Mouse (Mus musculus): ENCODE measurements around the gene Gm5155. TPM values are rescaled to one million over a fixed set of nuclear protein-coding genes. Genes with fewer than 3 reads are reported as not detected.
"Not testable (repeated sequence)": the region's sequence is repeated elsewhere in the genome, so short reads cannot be mapped to it uniquely, and the experiment has no call there.

Gm5155 gene
- polyA plus RNA-seq (2014; fragmentation: Nextera tagmentation; extraction: Ambion mirVana) = not detected in 2 replicates

DNA sequence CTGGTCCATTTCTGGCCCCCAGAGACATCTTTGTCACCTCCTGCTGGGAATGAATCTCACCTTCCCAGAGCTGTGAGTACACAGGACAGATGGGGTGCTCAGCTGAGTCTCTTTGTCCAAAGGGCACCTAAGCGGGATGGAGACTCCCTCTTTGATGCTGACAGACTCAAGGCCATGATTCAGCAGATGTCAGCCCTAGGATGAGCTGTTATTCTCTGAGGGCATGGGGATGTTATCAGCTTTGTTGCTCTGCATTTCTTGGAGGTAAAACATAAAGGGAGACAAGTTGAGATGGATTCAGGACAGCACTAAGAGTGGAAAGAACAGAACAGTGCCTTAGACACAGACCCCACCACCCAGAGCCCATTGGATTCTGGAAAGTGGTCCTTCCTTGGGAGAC is at the start of gene Gm5155:
TSS of gene Gm5155 (plus strand) at position 301 of the 400 bp plus-strand sequence.
- Histone ChIP-seq H3K9me3 (ENCODE audit: control insufficient read depth, low read length) (no peaks in the 10 kb centered on the region), H3K27ac (ENCODE audit: low read depth) (no peak within 1 kb of the TSS), H3K4me3 (ENCODE audit: low read depth, low read length) (no peak within 1 kb of the TSS), H3K4me1 (replicated peaks; ENCODE audit: control insufficient read depth, insufficient read depth, low read length) (no peaks in the 10 kb centered on the region), H3K27me3 (replicated peaks; ENCODE audit: control insufficient read depth, insufficient read depth, low read length) (no peaks in the 10 kb centered on the region), H3K36me3 (ENCODE audit: control insufficient read depth, insufficient read depth, low read length) (no peaks in the 10 kb centered on the region), H3K4me2 (ENCODE audit: low read length) (no peak within 1 kb of the TSS), H3K9ac (ENCODE audit: low read length) (no peak within 1 kb of the TSS)
- 73% methylated on average over 1 of the region's 1 CpGs for WGBS
- ATAC-seq (replicated peaks; ENCODE audit: low FRiP score, low TSS enrichment, low read depth) (no peak), DNase-seq (ENCODE audit: low spot score) (no peak)

DNA sequence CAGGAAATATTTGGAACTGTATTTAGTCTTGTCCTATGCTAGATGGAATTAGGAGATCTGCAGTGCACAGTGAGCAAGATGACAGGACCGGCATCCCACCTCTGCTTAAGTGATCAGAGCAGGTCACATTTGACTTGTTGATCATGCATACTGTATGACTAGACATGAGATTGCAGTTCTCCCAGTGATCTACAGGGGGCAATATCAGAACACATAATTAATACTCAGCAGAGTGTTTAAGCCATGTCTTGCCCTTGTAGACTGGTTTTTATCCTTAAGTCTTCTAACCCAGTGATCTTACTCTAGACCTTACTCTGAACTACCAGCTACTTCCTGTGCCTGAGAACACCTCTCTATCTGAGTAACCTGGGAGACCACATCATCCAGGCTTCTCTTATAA is 791 bp upstream of the Gm5155 start:
- Histone ChIP-seq H3K9ac (ENCODE audit: low read length) (no peak overlapping the region), H3K36me3 (ENCODE audit: control insufficient read depth, insufficient read depth, low read length) (no peaks in the 10 kb centered on the region), H3K4me3 (ENCODE audit: low read depth, low read length) (no peak overlapping the region), H3K4me1 (replicated peaks; ENCODE audit: control insufficient read depth, insufficient read depth, low read length) (no peaks in the 10 kb centered on the region), H3K27me3 (replicated peaks; ENCODE audit: control insufficient read depth, insufficient read depth, low read length) (no peaks in the 10 kb centered on the region), H3K9me3 (ENCODE audit: control insufficient read depth, low read length) (no peaks in the 10 kb centered on the region), H3K27ac (ENCODE audit: low read depth) (no peak overlapping the region), H3K4me2 (ENCODE audit: low read length) (no peak overlapping the region)
- 80% methylated on average over 1 of the region's 1 CpGs for WGBS
- DNase-seq (ENCODE audit: low spot score) (no peak), ATAC-seq (replicated peaks; ENCODE audit: low FRiP score, low TSS enrichment, low read depth) (no peak)

DNA sequence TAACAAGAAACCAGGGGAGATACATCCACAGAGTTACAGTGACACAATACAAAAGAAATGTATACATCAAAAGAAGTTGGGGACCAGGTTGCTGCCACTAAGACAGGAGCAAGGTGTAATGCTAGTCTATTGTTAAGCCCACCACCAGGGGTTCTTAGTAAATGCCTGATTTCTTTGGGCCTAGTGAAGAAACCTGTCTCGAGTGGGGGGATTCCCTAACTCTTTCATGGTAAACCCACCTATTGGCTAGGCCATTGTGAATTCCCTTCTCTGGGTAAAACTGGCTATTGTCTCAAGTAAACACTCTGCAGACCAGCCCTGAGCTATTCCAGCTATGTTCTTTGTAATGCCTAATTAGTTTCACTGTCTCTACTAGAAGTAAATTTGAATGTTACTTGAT is 23.8 kb downstream of the Gm5155 start:
- H3K4me1 ChIP-seq (replicated peaks; ENCODE audit: control insufficient read depth, insufficient read depth, low read length); H3K27me3 ChIP-seq (replicated peaks; ENCODE audit: control insufficient read depth, insufficient read depth, low read length); H3K36me3 ChIP-seq (ENCODE audit: control insufficient read depth, insufficient read depth, low read length); ATAC-seq (replicated peaks; ENCODE audit: low FRiP score, low TSS enrichment, low read depth); H3K27ac ChIP-seq (ENCODE audit: low read depth); H3K4me3 ChIP-seq (ENCODE audit: low read depth, low read length); H3K9ac ChIP-seq (ENCODE audit: low read length); H3K4me2 ChIP-seq (ENCODE audit: low read length); DNase-seq (ENCODE audit: low spot score); H3K9me3 ChIP-seq (ENCODE audit: control insufficient read depth, low read length): not testable (repeated sequence)
- 76% methylated on average over 1 of the region's 1 CpGs for WGBS

DNA sequence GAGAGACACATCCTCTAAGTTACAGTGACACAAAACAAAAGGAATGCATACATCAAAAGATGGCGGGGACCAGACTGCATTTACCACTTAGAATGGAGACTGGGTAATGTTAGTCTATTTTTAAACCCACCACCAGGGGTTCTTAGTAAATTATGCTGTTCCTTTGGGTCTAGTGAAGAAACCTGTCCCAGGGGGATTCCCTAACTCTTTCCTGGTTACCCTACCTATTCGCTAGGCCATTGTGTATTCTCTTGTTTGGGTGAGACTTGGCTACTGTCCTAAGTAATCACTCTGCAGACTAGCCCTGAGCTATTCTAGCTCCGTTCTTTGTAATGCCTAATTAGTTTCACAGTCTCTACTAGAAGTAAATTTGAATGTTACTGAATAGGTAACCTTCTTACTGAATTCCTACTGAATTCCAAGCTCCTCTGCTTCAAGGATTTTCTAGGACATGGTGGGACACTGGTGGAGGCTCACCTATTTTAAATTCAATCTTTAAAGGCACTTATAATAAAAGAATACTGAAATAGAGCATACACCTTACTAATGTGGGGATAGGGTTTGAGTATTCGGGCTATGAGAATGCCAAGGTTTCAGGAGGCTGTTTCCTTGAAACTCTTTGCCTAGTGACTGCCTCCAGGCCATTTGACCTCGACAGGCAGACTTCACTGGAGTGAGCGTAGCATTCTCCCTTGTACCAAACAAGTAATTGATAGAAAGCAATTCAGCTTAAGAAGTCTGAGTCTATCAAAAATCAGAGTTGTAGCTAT is 31.8 kb downstream of the Gm5155 start:
- no peak overlapping the region for H3K4me2 ChIP-seq (ENCODE audit: low read length)
- H3K36me3 ChIP-seq (ENCODE audit: control insufficient read depth, insufficient read depth, low read length) = no peaks in the 10 kb centered on the region
- no peaks in the 10 kb centered on the region for H3K27me3 ChIP-seq (replicated peaks; ENCODE audit: control insufficient read depth, insufficient read depth, low read length)
- no peak overlapping the region for H3K4me3 ChIP-seq (ENCODE audit: low read depth, low read length)
- H3K9ac ChIP-seq (ENCODE audit: low read length) = no peak overlapping the region
- DNase-seq (ENCODE audit: low spot score) = no peak
- H3K4me1 ChIP-seq (replicated peaks; ENCODE audit: control insufficient read depth, insufficient read depth, low read length) = no peaks in the 10 kb centered on the region
- no peaks in the 10 kb centered on the region for H3K9me3 ChIP-seq (ENCODE audit: control insufficient read depth, low read length)
- 75% methylated on average over 6 of the region's 6 CpGs for WGBS
- no peak for ATAC-seq (replicated peaks; ENCODE audit: low FRiP score, low TSS enrichment, low read depth)
- no peak overlapping the region for H3K27ac ChIP-seq (ENCODE audit: low read depth)

Other genes starting within 250 kb of the Gm5155 start
- gene Ceacam5, start 158.5 kb upstream of the Gm5155 start, polyA plus RNA-seq (2014; fragmentation: Nextera tagmentation; extraction: Ambion mirVana) = not detected in 2 replicates
- not detected in 2 replicates for gene Ceacam14, start 59.1 kb upstream of the Gm5155 start, polyA plus RNA-seq (2014; fragmentation: Nextera tagmentation; extraction: Ambion mirVana)
- not detected in 2 replicates for gene Ceacam11, start 100.4 kb downstream of the Gm5155 start, polyA plus RNA-seq (2014; fragmentation: Nextera tagmentation; extraction: Ambion mirVana)
- not detected in 2 replicates for gene Ceacam13, start 138.1 kb downstream of the Gm5155 start, polyA plus RNA-seq (2014; fragmentation: Nextera tagmentation; extraction: Ambion mirVana)
- not detected in 2 replicates for gene Ceacam12, start 194.2 kb downstream of the Gm5155 start, polyA plus RNA-seq (2014; fragmentation: Nextera tagmentation; extraction: Ambion mirVana)